Mouse (Mus musculus) kidney, adult 11 months (tissue): ENCODE measurements at regions not wholly inside any gene's neighbourhood (a gene's known extent, or its start where the extent isn't known, plus 50 kb on each side); places are given as distances from the start of the nearest gene placed in this dataset.
"Not testable (repeated sequence)": the region's sequence is repeated elsewhere in the genome, so short reads cannot be mapped to it uniquely, and the experiment has no call there.

ENCODE experiments used
- DNase-seq: peaks from one replicate; pipeline ENCODE4 v3.0.0; 2022

GRCm38 (mm10) chr9:3116311-3116710, 79.6 kb downstream of the Gm10715 start:
- not testable (repeated sequence) for DNase-seq

GRCm38 (mm10) chr9:3161181-3161580, 124.5 kb downstream of the Gm10715 start:
- DNase-seq, result no peak

- no peak for DNase-seq
These were observed 147.7 kb downstream of the Gm10715 start for GRCm38 (mm10) chr9:3184343-3184742.

- peak; percentile 48 for DNase-seq
These were observed 135.6 kb upstream of the Alkbh8 start for GRCm38 (mm10) chr9:3199151-3200018.

- not testable (repeated sequence) for DNase-seq
These were observed 135.0 kb upstream of the Alkbh8 start for GRCm38 (mm10) chr9:3200019-3200347.

- not testable (repeated sequence) for DNase-seq
These were observed 126.8 kb upstream of the Alkbh8 start for GRCm38 (mm10) chr9:3208120-3208519.

- DNase-seq, result no peak
These were observed 76.3 kb upstream of the Alkbh8 start for GRCm38 (mm10) chr9:3258396-3259300.

- no peak for DNase-seq
These were observed 74.8 kb upstream of the Alkbh8 start for GRCm38 (mm10) chr9:3260181-3260580.

- no peak for DNase-seq
These were observed 74.1 kb upstream of the Alkbh8 start for GRCm38 (mm10) chr9:3260860-3261259.

GRCm38 (mm10) chr9:3264467-3264866, 70.5 kb upstream of the Alkbh8 start:
- DNase-seq, result no peak

GRCm38 (mm10) chr9:3280496-3280895, 54.4 kb upstream of the Alkbh8 start:
- not testable (repeated sequence) for DNase-seq

- DNase-seq, result not testable (repeated sequence)
These were observed 53.0 kb upstream of the Alkbh8 start for GRCm38 (mm10) chr9:3281906-3282305.

GRCm38 (mm10) chr9:3283381-3283780, 51.6 kb upstream of the Alkbh8 start:
- not testable (repeated sequence) for DNase-seq
